Mouse (Mus musculus) forebrain, embryonic 14.5 days (tissue): ENCODE data around the gene Kncn. TPM values are rescaled to one million over a fixed set of nuclear protein-coding genes. Genes with fewer than 3 reads are reported as not detected.

ENCODE experiments used
- ATAC-seq: fragments of 200-750 bp; cut with Nextera tagmentation; 2 replicates; pipeline ENCODE4 v1.8.0; 2017; ENCODE audit warnings: mild to moderate bottlenecking, moderate library complexity
- DNase-seq: peaks from one replicate; pipeline ENCODE4 v3.0.0-alpha.2; 2015; ENCODE audit warnings: low spot score
- H3K27ac ChIP-seq: fragments of 300-500 bp; sonication (generic); 2 replicates; pipeline ENCODE4 v1.5.1; 2014; ENCODE audit warnings: low read depth, mild to moderate bottlenecking, control low read depth, low read length, moderate library complexity
- H3K27me3 ChIP-seq: fragments of 300-500 bp; sonication (generic); replicated peaks from 2 replicates; pipeline ENCODE4 v1.6.1; 2014; ENCODE audit warnings: low read length, control low read depth, mixed read lengths; ENCODE audit not compliant: control insufficient read depth, insufficient read depth
- H3K36me3 ChIP-seq: fragments of 300-500 bp; sonication (generic); 2 replicates; pipeline ENCODE4 v1.6.1; 2014; ENCODE audit warnings: low read length, control low read depth; ENCODE audit not compliant: control insufficient read depth, insufficient read depth
- H3K4me1 ChIP-seq: fragments of 300-500 bp; sonication (generic); 2 replicates; pipeline ENCODE4 v1.6.1; 2014; ENCODE audit warnings: antibody characterized with exemption, low read length, control low read depth; ENCODE audit not compliant: control insufficient read depth, insufficient read depth
- H3K4me2 ChIP-seq: fragments of 300-500 bp; sonication (generic); 2 replicates; pipeline ENCODE4 v1.6.1; 2014; ENCODE audit warnings: mild to moderate bottlenecking, control low read depth, low read length
- H3K4me3 ChIP-seq: fragments of 300-500 bp; sonication (generic); 2 replicates; pipeline ENCODE4 v1.5.1; 2014; ENCODE audit warnings: low read depth, low read length, control low read depth
- H3K9ac ChIP-seq: fragments of 300-500 bp; sonication (generic); 2 replicates; pipeline ENCODE4 v1.6.1; 2014; ENCODE audit warnings: mild to moderate bottlenecking, low read length, control low read depth, moderate library complexity
- H3K9me3 ChIP-seq: fragments of 300-500 bp; sonication (generic); replicated peaks from 2 replicates; pipeline ENCODE4 v1.6.1; 2016; ENCODE audit warnings: low read length, control low read depth, mixed read lengths; ENCODE audit not compliant: control insufficient read depth
- whole genome bisulfite sequencing: fragments of 180-500 bp; shearing (Covaris S2); extraction: QIAGEN DNeasy Blood & Tissue Kit; methylation state at CpG from one replicate; pipeline ENCODE4 v1.1.7; 2014; 5-methylcytosine and 5-hydroxymethylcytosine counted together
- polyA plus RNA-seq: library from polyadenylated mRNA; unstranded; fragments of >200 nt; fragmentation: Nextera tagmentation; extraction: Ambion mirVana; gene quantifications from 2 replicates; pipeline ENCODE4 v1.2.1, GENCODE M21; 2014

The Kncn gene
- polyA plus RNA-seq, 1 experiment from 2014 or later, result not detected

DNA sequence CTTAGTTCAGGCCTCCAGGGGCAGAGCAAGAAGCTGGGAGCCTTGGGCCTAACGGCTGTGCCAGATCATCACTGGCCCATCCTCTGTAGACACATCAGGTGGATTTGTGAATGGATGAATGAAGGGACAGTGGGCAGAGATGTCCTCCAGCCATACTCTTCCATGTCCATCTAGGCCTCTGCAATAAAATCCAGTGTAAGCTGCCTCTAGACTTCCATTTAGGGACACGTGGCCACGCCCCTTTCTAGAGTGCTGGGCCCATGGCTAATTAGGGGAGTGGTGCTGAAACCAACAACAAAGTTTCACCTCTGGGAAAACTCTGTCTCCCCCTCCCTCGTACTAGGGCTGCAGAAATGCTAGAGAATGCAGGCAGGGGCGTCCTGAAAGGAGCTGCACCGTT, 5.9 kb downstream of the Kncn start:
- DNase-seq (peak; percentile 36), ATAC-seq (no peak)
- Histone ChIP-seq H3K36me3 (no peaks in the 10 kb centered on the region), H3K9me3 (no peaks in the 10 kb centered on the region), H3K4me2 (peak overlapping the region; percentile 54), H3K27ac (no peak overlapping the region), H3K4me3 (peak overlapping the region; percentile 17), H3K4me1 (peaks cover 3% of the 10 kb centered on the region; the same call in 1 of the 2 replicates), H3K27me3 (peaks cover 13% of the 10 kb centered on the region), H3K9ac (peak overlapping the region; percentile 35; the same call in 1 of the 2 replicates)
- WGBS, result 9% methylated on average over 6 of the region's 6 CpGs

DNA sequence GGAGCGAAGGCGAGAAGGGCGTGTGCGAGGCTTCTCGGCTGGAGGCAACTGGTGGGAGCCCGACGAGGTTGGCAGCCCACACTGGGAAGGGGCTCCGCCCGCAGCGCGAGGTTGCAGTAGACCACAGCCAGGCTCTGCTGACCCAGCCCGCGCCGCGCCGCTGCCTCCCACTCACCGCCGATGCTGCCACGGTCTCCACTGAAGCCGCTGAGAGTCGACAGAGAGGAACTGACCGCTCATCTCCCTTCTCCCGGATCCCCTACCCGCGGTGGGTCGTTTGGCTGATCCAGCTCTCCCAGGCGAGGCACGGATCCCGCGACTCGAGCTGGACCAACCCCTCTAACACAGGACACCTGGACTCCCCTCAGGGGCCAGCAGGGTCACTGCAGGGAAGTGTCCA, 6.4 kb downstream of the Kncn start, which contains the start of gene 6430628N08Rik:
Gene 6430628N08Rik (plus strand): TSS at position 113 of the 400 bp plus-strand sequence.
- WGBS, result 1% methylated on average over 30 of the region's 31 CpGs
- DNase-seq, result no peak
- Histone ChIP-seq H3K27ac (no peak within 1 kb of the TSS), H3K9ac (peak within 1 kb of the TSS; percentile 35; the same call in 1 of the 2 replicates), H3K4me2 (peak within 1 kb of the TSS; percentile 54), H3K27me3 (peaks cover 13% of the 10 kb centered on the region), H3K4me3 (peak within 1 kb of the TSS; percentile 17), H3K36me3 (no peaks in the 10 kb centered on the region), H3K4me1 (peaks cover 3% of the 10 kb centered on the region; the same call in 1 of the 2 replicates), H3K9me3 (no peaks in the 10 kb centered on the region)
- no peak for ATAC-seq

DNA sequence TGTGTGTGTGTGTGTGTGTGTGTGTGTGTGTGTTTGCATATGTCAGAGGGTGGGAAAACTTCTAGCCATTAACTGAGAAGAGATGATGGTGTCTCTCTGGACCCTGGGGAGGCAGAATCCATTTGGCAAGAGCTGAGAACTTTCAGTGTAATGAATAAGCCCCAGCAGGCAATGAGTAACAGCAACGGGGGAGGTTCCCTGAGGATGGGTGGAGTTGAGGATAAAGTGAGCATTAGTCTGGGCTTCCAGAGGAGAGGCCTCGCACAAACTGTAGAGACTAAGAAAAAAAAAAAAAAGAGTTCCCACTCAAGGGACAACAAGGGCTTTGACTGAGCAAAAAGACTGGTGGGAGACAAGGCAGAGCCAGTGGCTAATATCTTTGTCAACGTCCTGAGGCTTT, 10.1 kb downstream of the Kncn start:
- peaks cover 34% of the 10 kb centered on the region for H3K27me3 ChIP-seq
- DNase-seq, result no peak
- WGBS, result 11% methylated on average over 3 of the region's 3 CpGs
- ATAC-seq, result no peak
- no peaks in the 10 kb centered on the region for H3K36me3 ChIP-seq
- no peak overlapping the region for H3K27ac ChIP-seq
- H3K4me2 ChIP-seq, result no peak overlapping the region
- H3K4me1 ChIP-seq, result peaks cover 6% of the 10 kb centered on the region; the same call in 1 of the 2 replicates
- H3K4me3 ChIP-seq, result no peak overlapping the region
- no peak overlapping the region for H3K9ac ChIP-seq
- no peaks in the 10 kb centered on the region for H3K9me3 ChIP-seq

DNA sequence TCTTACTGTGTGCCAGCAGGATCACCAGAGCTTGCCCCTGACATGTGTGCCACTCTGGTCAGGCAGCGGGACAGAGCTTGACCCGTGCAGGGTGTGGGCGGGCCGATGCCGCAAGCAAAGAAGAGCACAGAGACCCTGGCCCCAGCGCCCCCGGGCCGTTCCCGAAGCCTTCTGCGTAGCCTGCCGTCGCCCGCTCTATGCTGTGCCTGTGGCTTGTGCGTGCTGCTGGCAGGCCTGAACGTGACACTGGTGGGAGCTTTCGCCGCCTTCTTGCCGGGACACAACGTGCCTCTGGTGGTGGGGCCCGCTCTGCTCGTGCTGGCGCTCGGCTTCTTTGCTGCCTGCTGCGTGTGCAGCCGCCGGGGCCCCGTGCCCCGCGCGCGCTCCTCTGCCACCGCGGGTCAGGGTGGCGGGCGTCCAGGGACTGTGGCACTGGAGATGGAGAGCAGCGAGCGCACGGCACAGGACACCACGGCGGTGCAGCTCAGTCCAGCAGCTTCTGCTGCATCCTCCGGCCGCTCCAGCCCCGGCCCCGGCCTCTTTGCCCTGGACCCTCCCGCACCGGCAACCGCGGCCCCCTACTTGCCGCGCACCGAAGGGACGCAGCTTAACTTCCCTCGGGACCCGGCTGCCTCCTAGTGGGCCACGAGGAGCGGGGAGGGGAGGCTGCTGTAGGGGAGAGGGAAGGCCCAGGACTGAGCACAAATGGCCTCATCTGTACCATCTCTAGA, 13.9 kb downstream of the Kncn start:
- no peak overlapping the region for H3K27ac ChIP-seq
- ATAC-seq, result peak; percentile 68
- under 1% methylated on average over 50 of the region's 56 CpGs for WGBS
- H3K4me2 ChIP-seq, result peak overlapping the region; percentile 79
- no peaks in the 10 kb centered on the region for H3K36me3 ChIP-seq
- H3K4me1 ChIP-seq, result 0 out of 2 replicates have a peak, but pooled peaks cover 3% of the 10 kb centered on the region
- H3K4me3 ChIP-seq, result peak overlapping the region; percentile 37
- peaks cover 37% of the 10 kb centered on the region for H3K27me3 ChIP-seq
- peak overlapping the region; percentile 55 for H3K9ac ChIP-seq
- DNase-seq, result peak; percentile 41
- no peaks in the 10 kb centered on the region for H3K9me3 ChIP-seq

DNA sequence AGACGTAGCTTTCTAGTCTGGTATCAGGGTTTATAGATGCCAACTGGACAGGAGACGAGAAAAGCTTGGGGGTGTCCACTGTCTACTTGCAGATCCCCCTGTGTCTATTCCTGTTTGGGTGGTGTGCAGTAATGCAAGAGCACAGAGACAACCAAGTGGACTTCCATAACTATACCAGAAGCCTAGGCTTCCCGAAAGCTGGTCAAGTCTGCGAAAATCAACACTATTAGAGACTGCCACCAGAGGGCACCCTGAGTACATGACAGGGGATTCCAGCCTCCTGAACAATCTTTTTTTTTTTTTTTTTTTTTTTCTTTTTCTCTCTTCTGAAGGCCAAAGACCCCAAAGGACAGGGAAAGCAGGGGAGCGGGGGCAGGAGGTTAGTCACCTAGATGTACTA, 18.6 kb downstream of the Kncn start:
- DNase-seq (peak; percentile 90), ATAC-seq (peak; percentile 18; the same call in 1 of the 2 replicates)
- no peaks in the 10 kb centered on the region for H3K9me3 ChIP-seq
- no peak overlapping the region for H3K4me2 ChIP-seq
- peaks cover 50% of the 10 kb centered on the region for H3K27me3 ChIP-seq
- H3K9ac ChIP-seq, result no peak overlapping the region
- no peak overlapping the region for H3K4me3 ChIP-seq
- no peak overlapping the region for H3K27ac ChIP-seq
- peaks cover 8% of the 10 kb centered on the region; the same call in 1 of the 2 replicates for H3K4me1 ChIP-seq
- H3K36me3 ChIP-seq, result no peaks in the 10 kb centered on the region
- WGBS, result 13% methylated on average over 5 of the region's 5 CpGs

DNA sequence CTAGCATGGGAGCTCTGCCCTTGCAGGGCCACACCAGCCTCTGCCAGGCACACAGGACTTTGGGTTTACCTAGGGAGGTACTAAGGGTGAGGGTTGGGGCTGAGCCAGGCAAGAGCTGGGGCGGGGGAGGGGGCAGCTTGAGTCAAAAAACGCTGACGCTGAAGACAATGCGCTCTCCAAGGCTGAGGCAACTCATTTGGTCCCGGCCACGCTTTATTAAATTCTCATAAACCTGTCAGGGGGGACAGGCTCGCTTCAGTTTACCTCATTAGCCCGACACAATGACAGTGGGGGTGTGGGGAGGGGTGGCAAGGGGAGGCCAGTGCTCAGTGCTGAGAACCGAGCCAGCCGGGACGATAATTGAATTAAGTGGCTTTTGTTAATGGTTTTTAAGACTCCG, 20.2 kb downstream of the Kncn start:
- H3K4me2 ChIP-seq, result no peak overlapping the region
- no peak for ATAC-seq
- no peaks in the 10 kb centered on the region for H3K9me3 ChIP-seq
- H3K27me3 ChIP-seq, result peaks cover 34% of the 10 kb centered on the region
- 3% methylated on average over 12 of the region's 12 CpGs for WGBS
- H3K36me3 ChIP-seq, result no peaks in the 10 kb centered on the region
- H3K4me3 ChIP-seq, result no peak overlapping the region
- no peak overlapping the region for H3K27ac ChIP-seq
- DNase-seq, result peak; percentile 38
- H3K9ac ChIP-seq, result no peak overlapping the region
- peaks cover 9% of the 10 kb centered on the region; the same call in 1 of the 2 replicates for H3K4me1 ChIP-seq

DNA sequence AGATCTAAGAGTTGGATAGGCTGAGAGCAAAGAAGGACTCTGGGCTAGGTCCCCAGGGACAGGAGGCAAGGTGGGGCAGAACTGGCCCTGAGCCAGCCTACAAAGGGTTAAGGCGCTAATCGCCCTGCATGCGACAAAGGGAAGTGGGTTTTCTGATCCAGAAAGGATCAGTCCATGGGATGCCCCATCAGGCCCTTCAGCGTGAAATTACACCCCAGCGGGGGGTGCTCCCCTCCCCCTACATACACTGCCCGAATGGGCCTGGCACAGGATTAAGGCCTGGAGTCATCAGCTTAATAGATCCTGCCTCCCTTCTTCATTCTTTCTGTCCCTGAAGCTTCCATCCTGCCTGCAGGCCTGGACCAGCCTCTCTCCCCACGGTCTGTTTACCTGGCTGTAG, 21.5 kb downstream of the Kncn start:
- H3K27me3 ChIP-seq, result peaks cover 30% of the 10 kb centered on the region
- peaks cover 9% of the 10 kb centered on the region; the same call in 1 of the 2 replicates for H3K4me1 ChIP-seq
- no peaks in the 10 kb centered on the region for H3K9me3 ChIP-seq
- WGBS, result 3% methylated on average over 7 of the region's 7 CpGs
- no peak for ATAC-seq
- no peak overlapping the region for H3K4me3 ChIP-seq
- no peak overlapping the region for H3K9ac ChIP-seq
- H3K4me2 ChIP-seq, result no peak overlapping the region
- H3K27ac ChIP-seq, result no peak overlapping the region
- no peak for DNase-seq
- H3K36me3 ChIP-seq, result no peaks in the 10 kb centered on the region

DNA sequence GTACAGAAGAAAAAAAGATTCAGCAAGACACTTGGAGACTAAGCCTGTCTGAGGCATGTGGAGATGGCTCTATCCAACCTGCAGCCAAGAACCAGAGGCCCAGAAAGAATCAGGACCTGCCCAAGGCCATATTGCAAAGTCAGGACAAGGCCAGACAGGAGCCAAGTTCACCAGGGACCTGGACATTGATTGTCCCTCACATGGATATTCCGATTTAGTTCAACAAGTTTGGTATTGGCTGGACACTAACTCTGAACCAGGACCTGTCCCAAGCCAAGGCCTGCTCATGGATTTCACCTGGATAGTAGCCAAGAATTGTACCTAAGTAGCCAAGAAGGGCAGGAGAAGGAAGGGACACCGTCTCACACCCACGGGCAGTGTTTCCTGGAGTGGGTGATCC, 22.6 kb downstream of the Kncn start:
- ATAC-seq (no peak), DNase-seq (no peak)
- 78% methylated on average over 3 of the region's 3 CpGs for WGBS
- Histone ChIP-seq H3K27ac (no peak overlapping the region), H3K36me3 (no peaks in the 10 kb centered on the region), H3K9ac (no peak overlapping the region), H3K4me1 (peaks cover 9% of the 10 kb centered on the region; the same call in 1 of the 2 replicates), H3K27me3 (peaks cover 28% of the 10 kb centered on the region), H3K9me3 (no peaks in the 10 kb centered on the region), H3K4me3 (no peak overlapping the region), H3K4me2 (no peak overlapping the region)

DNA sequence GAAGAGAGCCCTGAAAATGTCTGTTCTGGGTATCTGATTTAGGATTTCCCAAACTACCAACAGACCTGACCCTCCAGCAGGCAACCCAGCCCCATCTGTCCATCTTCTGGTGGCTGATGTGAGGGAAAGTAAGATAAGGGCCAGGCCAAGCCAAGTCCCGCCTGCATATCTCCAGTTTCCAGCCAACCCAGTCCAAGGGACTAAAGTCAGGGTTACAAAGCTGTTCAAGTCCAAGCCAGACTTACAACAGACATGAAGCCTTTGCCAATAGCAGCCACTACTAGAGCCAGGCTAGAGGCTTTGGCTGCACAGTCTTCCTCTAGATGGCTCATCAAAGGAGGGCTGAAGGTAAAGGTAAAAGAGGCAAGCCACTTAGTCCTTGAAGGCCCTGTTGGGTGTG, 23.8 kb downstream of the Kncn start:
- H3K9ac ChIP-seq, result no peak overlapping the region
- H3K4me2 ChIP-seq, result no peak overlapping the region
- ATAC-seq (no peak), DNase-seq (no peak)
- H3K4me3 ChIP-seq, result no peak overlapping the region
- no peak overlapping the region for H3K27ac ChIP-seq
- H3K27me3 ChIP-seq, result peaks cover 20% of the 10 kb centered on the region
- peaks cover 9% of the 10 kb centered on the region; the same call in 1 of the 2 replicates for H3K4me1 ChIP-seq
- H3K36me3 ChIP-seq, result no peaks in the 10 kb centered on the region
- 47% methylated on average over 1 of the region's 1 CpGs for WGBS
- no peaks in the 10 kb centered on the region for H3K9me3 ChIP-seq
